Mouse (Mus musculus) inflammation-experienced regulatory T-cells, adult 6 months (primary cell): ENCODE results near the gene Rpl41. TPM values are rescaled to one million over a fixed set of nuclear protein-coding genes. Genes with fewer than 3 reads are reported as not detected.
"Not testable (repeated sequence)": the region's sequence is repeated elsewhere in the genome, so short reads cannot be mapped to it uniquely, and the experiment has no call there.

Source experiments
- ATAC-seq: one replicate; pipeline ENCODE4 v1.8.0; 2017
- polyA plus RNA-seq, 3 experiments: library from polyadenylated mRNA; unstranded; fragments of 100-300 nt; shearing (Covaris generic); gene quantifications; one replicate each; pipeline ENCODE4 v1.2.1; 2017

Rpl41 gene
- polyA plus RNA-seq, 3 experiments from 2014 or later: 5,582 to 7,160 (median 6,033) TPM

DNA sequence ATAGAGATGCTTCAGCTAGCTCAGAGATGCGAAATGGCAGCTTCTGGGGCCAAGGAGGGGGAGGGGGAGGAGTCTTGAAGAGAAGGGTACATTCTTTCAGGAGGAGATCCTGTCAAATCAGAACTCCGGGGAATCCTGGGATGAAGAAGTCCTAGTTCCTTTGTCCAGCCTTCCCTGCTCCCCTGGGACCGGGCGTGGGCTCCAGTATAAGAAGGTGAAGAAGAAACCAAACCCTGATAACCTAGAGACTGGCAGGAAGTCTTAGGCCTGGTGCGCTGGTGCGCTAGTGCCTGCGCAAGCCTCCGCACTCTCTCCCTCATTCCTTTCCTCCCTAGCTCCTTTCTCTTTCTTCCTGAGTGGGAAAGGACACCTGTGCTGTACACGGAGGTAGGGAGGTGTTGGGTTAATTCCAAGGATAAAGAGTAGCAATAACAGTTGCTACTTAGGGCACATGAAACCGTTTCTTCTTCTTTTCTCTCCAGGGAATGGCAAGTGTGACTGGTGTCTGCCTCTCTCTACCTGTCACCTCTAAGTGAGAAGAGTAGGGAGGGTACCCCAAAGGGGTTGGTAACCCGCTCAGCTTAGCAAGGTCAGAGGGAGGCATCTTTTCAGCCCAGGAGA, 24.9 kb downstream of the Rpl41 start:
- no peak for ATAC-seq

DNA sequence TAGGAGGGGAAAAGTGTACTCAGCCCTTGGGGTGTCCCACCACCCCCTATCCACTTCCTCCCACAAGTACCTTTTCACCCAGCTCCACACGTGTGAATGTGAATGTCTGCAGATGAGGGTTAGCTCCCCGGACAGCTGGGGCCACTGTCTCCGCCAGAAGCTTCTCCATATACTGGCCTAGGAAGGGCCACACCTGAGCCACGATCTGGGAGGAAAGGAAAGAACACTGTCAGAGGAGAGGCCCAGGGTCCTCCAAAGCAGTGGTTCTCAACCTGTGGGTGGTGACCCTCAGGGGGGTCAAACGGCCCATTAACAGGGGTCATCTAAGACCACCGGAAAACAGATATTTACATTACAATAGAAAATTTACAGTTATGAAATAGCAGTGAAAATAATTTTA, 26.8 kb downstream of the Rpl41 start:
- no peak for ATAC-seq

DNA sequence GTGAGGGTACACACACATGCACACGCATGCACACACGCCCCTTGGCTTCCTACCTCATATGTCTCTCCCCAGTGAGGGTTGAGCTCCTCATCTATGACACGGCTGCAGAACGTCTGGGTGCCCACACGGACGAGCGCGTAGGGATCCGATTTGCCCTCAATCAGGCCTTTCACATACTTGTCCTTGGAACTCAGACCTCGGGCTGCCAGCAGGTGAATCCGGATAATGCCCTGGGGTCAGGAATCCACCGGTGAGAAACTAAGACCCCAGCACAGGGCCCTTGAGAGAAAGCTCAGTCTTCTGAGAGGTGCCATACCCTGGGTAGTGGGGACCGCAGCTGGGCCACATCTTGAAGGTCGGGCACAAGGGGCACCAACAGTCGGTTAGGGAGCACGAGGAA, 28.5 kb downstream of the Rpl41 start:
- no peak for ATAC-seq

DNA sequence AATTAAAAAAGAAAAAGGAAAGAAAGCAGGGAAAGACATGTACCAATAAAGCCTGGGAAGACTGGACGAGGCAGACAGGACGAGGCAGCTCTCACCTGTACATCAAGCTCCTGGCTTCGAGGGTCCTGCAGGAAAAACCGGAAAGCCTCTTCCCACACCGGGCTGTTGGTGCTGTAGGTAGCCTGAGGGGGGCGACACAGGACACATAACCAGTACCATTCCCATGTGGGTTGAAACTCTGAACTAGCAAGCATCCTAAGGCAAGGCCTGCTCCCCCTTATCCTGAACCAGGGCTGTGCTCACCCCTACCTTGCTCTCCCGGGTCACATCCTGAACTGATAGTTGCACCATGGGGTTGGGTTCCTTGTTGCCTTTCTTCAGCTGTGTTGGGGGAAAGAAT, 30.3 kb downstream of the Rpl41 start:
- ATAC-seq: peak; percentile 54

DNA sequence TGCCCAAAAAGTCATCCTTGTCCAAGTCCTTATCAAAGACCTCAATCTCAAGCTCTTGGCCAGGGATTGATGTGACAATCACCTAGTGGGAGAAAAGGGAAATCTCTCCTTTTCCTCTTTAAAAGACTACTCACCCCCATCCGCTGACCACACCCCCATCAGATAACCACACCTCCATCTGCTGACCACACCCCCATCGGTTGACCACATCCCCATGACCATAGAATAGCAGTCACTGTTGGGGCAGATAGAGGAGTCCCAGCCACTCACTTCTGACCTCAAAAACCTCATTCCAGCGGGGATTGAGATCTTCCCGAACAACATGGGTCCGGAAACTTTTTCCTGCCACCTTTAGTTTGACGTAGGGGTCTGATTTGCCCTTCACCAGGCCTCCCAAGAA, 32.4 kb downstream of the Rpl41 start:
- no peak for ATAC-seq

DNA sequence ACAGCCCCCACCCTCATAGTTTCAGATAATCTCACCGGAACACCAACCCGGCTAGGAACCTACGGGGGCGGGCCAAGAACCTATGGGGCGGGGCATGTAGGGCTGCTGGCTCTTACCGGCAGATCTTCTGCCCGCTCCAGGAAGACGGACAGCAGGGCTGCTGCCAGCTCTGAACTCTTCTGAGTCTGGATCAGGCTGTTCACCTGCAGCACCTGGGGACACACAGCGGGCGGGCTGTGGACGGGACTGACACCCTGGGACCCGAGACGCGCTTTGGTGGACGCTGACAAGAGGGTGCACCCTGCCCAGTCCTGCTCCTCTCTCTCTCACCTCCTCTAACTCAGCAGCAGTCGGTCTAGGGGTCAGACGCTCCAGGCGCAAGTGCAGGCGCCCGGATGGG, 33.1 kb downstream of the Rpl41 start:
- no peak for ATAC-seq

DNA sequence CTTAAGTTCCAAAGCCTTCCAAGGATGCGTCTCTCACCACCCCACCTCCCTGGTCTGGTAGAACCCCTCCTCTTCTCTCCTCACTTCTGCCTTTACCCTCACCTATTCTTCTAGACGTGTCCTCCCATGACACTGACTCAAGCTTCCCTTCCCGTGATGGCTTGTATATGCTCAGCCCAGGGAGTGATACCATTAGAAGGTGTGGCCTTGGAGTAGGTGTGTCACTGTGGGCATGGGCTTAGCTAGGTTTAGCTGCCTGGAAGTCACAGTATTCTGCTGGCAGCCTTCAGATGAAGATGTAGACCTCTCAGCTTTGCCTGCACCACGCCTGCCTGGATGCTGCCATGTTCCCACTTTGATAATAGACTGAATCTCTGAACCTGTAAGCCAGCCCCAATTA, 34.1 kb downstream of the Rpl41 start:
- no peak for ATAC-seq

DNA sequence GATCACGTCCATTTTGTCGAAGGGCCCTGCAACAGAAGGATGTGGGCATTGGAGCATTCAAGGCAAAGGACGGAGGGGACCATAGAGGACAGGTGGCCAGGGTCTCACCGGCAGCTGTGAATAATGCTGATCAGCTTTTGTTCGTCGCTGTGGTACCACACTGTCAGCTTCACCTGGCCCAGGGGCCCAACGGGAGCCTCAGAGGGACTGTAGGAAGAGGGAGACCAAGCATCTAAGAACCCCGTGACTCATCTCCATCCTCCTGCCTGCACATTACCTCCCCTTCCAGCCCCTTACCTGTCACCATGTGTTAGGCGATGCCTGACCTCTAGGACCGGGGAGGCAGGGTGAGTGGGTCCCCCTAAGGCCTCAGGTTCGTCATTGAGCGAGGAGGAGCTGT, 37.3 kb downstream of the Rpl41 start:
- ATAC-seq: no peak

DNA sequence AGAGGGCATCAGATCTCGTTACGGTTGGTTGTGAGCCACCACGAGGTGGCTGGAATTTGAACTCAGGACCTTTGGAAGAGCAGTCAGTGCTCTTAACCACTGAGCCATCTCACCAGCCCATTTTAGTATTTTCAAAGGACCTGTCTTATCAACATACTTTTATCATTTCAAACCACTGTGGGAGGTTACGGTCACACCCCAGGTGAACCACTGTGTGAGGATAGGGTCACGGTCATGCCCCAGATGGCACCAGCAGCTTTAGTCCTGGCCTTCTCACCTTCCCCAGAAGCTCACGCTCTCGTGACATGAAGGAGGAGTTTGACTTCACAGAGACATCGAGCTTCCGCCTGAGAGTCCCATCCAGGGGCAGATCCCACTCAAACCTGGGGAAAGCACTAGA, 37.9 kb downstream of the Rpl41 start:
- no peak for ATAC-seq

DNA sequence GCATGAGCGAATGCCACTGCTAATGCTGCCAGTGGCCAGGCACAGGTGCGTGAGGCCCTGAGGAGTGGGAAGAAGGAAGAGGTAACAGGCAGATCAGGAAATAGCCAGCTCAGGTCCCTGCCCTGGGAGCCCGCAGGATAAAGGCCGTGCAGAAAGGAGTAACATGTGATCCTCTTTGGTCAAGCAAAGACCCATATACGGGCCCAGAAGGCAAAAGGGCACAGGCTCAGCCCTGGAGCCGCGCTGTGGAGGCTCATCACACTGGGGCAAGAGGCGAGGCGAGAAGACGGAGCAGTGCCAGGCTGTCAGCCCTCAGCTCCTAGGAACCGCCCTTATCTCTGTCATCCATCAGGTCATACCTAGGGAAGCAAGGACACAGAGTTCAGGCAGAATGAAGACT, 38.8 kb downstream of the Rpl41 start:
- no peak for ATAC-seq

DNA sequence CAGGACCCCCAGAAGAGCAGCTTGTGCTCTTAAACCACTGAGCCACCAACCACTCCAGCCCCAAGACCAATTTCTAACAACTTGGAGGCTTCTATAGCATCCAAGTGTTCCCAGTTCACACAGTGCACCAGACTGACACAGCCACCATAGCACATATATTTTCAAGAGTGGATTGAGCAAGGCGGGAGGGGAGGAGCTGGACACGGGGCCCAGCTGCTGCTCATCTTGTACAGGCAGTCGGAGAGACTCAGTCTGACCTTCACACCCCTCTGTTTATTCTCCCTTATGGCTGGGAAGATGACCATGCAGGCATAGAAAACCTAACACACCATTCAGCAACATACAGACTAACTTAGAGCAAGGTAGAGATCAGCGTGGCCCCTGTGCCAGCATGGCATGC, 39.3 kb downstream of the Rpl41 start:
- no peak for ATAC-seq

DNA sequence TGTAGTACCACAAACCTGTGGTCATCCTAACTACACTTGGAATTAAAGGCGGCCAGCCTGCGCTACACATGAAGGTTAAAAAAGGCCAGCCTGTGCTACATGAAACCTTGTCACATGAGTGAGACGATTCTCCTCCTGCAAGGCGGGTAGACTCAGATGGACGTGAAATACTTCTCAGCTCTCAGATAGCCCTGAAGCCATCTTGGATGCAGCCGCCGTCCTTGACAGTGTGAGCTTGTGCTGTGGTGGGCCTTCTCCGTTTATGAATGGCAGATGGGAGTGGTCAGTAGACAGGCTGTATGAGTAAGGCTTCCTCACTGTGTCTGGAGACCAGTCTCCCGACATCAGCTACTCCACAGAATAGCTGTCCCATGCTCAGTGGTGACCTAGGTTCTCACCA, 39.9 kb downstream of the Rpl41 start:
- ATAC-seq: no peak

DNA sequence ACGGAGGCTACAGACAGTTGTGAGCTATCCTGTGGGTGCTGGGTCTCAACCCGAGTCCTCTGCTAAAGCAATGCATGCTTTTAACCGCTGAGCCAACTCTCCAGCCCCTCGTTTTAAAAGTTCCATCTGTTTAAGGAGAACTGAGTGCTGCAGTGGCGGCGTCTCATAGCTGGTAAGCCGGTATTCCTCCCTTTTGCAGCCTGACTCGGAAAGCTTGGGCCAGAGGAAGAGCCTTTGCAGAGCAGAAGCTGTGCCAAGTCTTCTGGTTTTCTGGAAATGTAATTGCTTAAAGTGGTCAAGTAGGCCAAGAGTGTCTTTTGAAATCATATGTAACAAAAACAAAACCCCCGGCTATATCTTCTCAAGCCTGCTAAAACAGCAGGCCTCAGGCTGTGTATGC, 40.8 kb downstream of the Rpl41 start:
- ATAC-seq: no peak

DNA sequence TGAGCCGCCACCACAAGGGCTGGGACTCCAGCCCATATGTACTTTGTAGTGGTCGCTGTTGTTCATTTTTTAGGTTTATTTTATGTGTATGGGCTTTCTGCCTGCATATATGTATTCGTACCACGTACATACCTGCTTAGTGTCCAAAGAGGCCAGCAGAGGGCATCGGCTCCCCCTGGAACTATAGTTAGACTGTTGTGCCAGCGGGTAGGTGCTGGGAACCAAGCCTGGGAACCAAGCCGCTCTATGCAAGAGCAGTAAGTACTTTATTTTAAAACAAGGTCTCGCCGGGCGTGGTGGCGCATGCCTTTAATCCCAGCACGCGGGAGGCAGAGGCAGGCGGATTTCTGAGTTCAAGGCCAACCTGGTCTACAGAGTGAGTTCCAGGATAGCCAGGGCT, 43.1 kb downstream of the Rpl41 start:
- ATAC-seq: no peak

DNA sequence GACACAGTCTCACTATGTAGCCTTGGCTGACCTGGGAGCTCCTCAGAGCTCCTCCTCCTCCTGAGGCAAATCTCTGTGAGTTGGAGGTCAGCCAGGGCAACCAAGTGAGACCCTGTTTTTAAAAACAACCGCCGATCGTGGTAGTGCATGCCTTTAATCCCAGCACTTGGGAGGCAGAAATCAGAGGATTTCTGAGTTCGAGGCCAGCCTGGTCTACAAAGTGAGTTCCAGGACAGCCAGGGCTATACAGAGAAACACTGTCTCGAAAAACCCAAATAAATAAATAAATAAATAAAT, 43.8 kb downstream of the Rpl41 start:
- ATAC-seq: not testable (repeated sequence)

DNA sequence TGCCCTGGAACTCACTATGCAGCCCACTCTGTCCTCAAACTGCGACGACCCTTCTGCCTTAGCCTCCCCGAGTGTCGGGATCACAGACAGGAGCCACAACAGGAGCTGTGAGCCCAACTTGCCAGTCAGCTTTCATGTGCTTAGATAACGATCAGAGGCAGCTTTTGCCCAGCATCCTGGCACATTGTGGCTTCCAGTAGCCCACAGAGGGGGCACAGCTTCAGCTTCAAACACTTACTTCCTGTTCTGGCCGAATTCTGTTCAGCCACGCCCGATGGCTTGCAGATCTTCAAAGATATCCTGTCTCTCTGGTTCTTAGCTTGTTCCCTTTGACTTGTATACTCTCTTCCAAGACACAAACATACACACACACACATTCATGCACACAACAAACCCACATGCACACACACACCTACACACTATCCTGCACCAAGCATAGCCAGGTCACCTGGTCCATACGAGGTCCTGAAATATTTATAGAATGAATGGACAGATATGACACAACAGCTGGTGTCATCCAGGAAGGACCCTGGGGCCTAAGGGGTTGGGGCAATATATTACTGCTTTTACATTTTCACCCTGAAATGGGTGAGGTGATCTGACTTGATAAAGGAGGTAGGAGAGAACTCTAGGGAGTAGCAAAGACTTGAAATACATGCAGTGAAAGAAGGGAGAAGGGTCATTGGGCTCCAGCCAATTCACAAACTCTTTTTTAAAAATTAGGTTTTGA, 44.3 kb downstream of the Rpl41 start:
- ATAC-seq: peak; percentile 85

DNA sequence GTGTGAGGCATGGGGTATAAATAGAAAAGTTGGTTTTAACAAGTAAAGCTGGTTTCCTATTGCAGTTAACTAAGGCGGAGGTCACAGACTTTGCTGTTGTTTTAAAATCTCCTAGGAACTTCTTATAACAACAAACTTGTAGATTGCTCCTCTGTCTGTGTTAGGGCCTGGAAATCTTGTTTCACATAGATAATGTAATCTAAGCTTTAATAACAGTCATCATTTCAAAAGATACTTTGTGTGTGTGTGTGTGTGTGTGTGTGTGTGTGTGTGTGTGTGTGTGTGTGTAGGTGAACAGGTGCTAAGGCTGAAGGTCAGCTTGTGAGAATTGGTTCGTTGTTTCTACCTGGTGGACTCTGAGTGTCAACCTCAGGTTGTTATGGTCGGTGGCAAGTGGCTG, 45.1 kb downstream of the Rpl41 start:
- no peak for ATAC-seq

DNA sequence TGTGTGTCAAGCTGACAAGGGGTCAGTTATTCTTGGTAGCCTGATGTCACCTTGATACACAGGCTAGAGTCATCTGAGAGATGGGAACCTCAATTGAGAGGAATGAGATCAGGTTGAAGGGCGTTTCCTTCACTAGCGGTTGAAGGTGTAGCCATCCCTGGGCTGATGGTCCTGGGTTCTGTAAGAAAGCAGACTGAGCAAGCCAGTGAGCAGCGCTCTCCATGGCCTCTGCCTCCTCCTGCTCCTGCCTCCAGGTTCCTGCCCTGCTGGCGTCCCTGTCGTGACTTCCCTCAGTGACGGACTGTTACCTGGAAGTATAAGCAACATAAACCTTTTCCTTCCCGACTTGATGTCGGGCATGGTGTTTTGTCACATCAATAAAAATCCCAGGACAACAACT, 45.6 kb downstream of the Rpl41 start:
- ATAC-seq: no peak

DNA sequence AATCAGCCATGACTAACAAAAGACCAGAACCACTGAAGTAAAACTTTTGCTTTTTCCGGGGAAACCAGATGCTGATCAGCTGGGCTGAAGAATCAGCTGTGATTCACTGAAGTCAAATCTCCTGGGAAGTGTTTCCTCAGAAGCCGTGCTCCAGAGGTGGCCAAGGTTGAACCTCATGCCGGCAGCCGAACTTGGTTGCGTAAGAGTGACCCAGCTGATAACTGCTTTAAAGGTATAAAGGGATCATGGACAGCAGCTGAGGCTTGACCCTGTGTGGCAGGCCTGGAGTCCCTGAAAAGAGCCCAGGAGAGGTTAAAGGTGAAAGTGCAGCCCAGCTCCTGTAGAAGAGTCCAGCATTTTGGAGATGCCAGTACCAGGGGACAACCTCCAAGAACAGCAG, 46.8 kb downstream of the Rpl41 start:
- ATAC-seq: no peak

DNA sequence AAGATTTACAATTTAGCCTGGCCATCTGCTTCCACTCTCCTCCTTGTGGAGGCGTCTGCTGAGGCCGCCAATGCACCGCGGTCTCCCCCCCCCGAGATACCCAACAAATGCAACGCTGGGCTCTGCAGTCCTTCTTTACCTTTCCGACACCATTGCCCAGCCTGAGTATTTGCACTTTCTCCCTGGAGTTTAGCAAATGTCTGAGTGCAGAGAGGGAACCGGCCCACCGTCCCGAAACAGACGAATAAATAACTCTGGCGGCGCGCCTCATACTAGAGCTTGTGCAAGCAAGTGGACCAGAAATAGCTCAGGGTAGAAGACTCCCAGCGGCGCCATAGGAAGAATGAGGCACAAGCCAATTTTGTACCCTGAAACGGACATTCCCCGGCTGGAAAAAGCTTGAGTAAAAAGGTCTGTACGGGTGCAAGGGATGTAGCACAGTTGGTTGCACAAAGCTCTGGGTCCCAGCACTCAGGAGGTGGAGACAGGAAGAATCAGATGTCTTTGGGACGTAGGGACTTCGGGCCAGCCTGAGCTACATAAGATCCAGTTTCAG, 49.9 kb downstream of the Rpl41 start:
- ATAC-seq: no peak

DNA sequence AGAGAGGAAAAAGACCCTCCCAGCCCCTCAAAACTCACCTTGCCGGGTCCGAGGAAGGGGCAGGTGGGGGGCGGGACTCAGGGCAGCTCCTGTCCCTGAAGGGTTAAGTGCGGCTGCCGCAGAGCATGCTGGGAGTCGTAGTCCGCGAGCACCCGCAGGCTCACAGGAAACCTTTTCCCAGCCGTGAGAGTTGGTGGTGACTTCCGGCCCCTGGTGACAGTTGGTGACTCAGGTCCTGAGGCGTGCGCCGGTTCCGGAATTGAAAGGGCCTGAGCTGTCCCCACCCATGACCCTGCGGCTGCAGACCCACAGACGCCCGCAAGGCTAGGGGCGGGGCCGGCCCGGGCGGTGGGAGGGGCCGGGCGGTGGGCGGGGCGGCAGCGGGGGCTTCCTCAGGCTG, 50.5 kb downstream of the Rpl41 start, which contains the start of gene Myl6b:
TSS of gene Myl6b (minus strand) at position 96 of the 400 bp plus-strand sequence.
- ATAC-seq: peak; percentile 79
